Mouse (Mus musculus) liver, embryonic 11.5 days (tissue): ENCODE data around the gene Tgfbi. TPM values are rescaled to one million over a fixed set of nuclear protein-coding genes. Genes with fewer than 3 reads are reported as not detected.

Experiments used
- ATAC-seq: fragments of 200-750 bp; cut with Nextera tagmentation; replicated peaks from 2 replicates; pipeline ENCODE4 v1.8.0; 2017; ENCODE audit warnings: moderate number of reproducible peaks, mild to moderate bottlenecking, moderate TSS enrichment, moderate library complexity; ENCODE audit not compliant: low FRiP score
- DNase-seq: peaks from one replicate; pipeline ENCODE4 v3.0.0-alpha.2; 2017; ENCODE audit warnings: low spot score
- H3K27ac ChIP-seq: fragments of 300-500 bp; sonication (generic); 2 replicates; pipeline ENCODE4 v1.5.1; 2014; ENCODE audit warnings: mild to moderate bottlenecking, low read depth, low read length, control low read depth
- H3K27me3 ChIP-seq: fragments of 300-500 bp; sonication (generic); replicated peaks from 2 replicates; pipeline ENCODE4 v1.6.1; 2014; ENCODE audit warnings: low read length, mixed read lengths; ENCODE audit not compliant: control insufficient read depth, insufficient read depth
- H3K36me3 ChIP-seq: fragments of 300-500 bp; sonication (generic); 2 replicates; pipeline ENCODE4 v1.6.1; 2014; ENCODE audit warnings: mild to moderate bottlenecking, low read length, moderate library complexity, mixed read lengths; ENCODE audit not compliant: control insufficient read depth, insufficient read depth
- H3K4me1 ChIP-seq: fragments of 300-500 bp; sonication (generic); replicated peaks from 2 replicates; pipeline ENCODE4 v1.6.1; 2014; ENCODE audit warnings: low read length, mixed read lengths; ENCODE audit not compliant: control insufficient read depth, insufficient read depth
- H3K4me2 ChIP-seq: fragments of 300-500 bp; sonication (generic); 2 replicates; pipeline ENCODE4 v1.6.1; 2014; ENCODE audit warnings: mild to moderate bottlenecking, control low read depth, moderate library complexity
- H3K4me3 ChIP-seq: fragments of 300-500 bp; sonication (generic); 2 replicates; pipeline ENCODE4 v1.5.1; 2014; ENCODE audit warnings: low read depth, low read length, control low read depth
- H3K9ac ChIP-seq: fragments of 300-500 bp; sonication (generic); 2 replicates; pipeline ENCODE4 v1.6.1; 2014; ENCODE audit warnings: low read depth, low read length, control low read depth
- H3K9me3 ChIP-seq: fragments of 300-500 bp; sonication (generic); 2 replicates; pipeline ENCODE4 v1.6.1; 2016; ENCODE audit warnings: low read length, inconsistent platforms, mixed read lengths; ENCODE audit not compliant: control insufficient read depth
- WGBS: fragments of 180-500 bp; shearing (Covaris S2); extraction: QIAGEN DNeasy Blood & Tissue Kit; methylation state at CpG from one replicate; pipeline ENCODE4 v1.1.7; 2014; 5-methylcytosine and 5-hydroxymethylcytosine counted together
- polyA plus RNA-seq: library from polyadenylated mRNA; unstranded; fragments of >200 nt; fragmentation: Nextera tagmentation; extraction: Ambion mirVana; gene quantifications from 2 replicates; pipeline ENCODE4 v1.2.1, GENCODE M21; 2014

Gene Tgfbi
- polyA plus RNA-seq, result 27.6 and 28.2 TPM in 2 replicates

GRCm38 (mm10) chr13:56609103-56609856 lies at the start of gene Tgfbi:
Gene Tgfbi (plus strand): TSS chr13:56609523.
- Histone ChIP-seq H3K36me3 (no peaks in the 10 kb centered on the region), H3K27ac (no peak within 1 kb of the TSS), H3K4me3 (peak within 1 kb of the TSS; percentile 47), H3K9me3 (no peaks in the 10 kb centered on the region), H3K4me1 (peaks cover 21% of the 10 kb centered on the region), H3K9ac (peak within 1 kb of the TSS; percentile 46), H3K27me3 (peaks cover 19% of the 10 kb centered on the region), H3K4me2 (peak within 1 kb of the TSS; percentile 75)
- ATAC-seq (peak; percentile 60; the same call in 1 of the 2 replicates), DNase-seq (peak; percentile 58)
- WGBS, result 3% methylated on average over 33 of the region's 36 CpGs

- ATAC-seq (no peak), DNase-seq (no peak)
- no peak overlapping the region for H3K4me3 ChIP-seq
- no peaks in the 10 kb centered on the region for H3K9me3 ChIP-seq
- no peak overlapping the region for H3K9ac ChIP-seq
- no peaks in the 10 kb centered on the region for H3K36me3 ChIP-seq
- no peaks in the 10 kb centered on the region for H3K27me3 ChIP-seq
- no peak overlapping the region for H3K4me2 ChIP-seq
- 78% methylated on average over 6 of the region's 6 CpGs for WGBS
- no peak overlapping the region for H3K27ac ChIP-seq
- no peaks in the 10 kb centered on the region for H3K4me1 ChIP-seq
Observed at GRCm38 (mm10) chr13:56559841-56560370, 49.4 kb upstream of the Tgfbi start.

GRCm38 (mm10) chr13:56561129-56561528 lies 48.2 kb upstream of the Tgfbi start:
- no peak for DNase-seq
- ATAC-seq, result no peak
- no peak overlapping the region for H3K4me3 ChIP-seq

GRCm38 (mm10) chr13:56563075-56563474 lies 46.2 kb upstream of the Tgfbi start:
- DNase-seq (no peak), ATAC-seq (no peak)
- Histone ChIP-seq H3K9ac (no peak overlapping the region), H3K27me3 (no peaks in the 10 kb centered on the region), H3K4me1 (no peaks in the 10 kb centered on the region), H3K4me2 (no peak overlapping the region), H3K36me3 (no peaks in the 10 kb centered on the region), H3K4me3 (no peak overlapping the region), H3K27ac (no peak overlapping the region), H3K9me3 (no peaks in the 10 kb centered on the region)
- WGBS, result 23% methylated on average over 6 of the region's 6 CpGs

More at GRCm38 (mm10) chr13:56561129-56561528, 48.2 kb upstream of the Tgfbi start:
- Histone ChIP-seq H3K4me1 (no peaks in the 10 kb centered on the region), H3K9me3 (no peaks in the 10 kb centered on the region), H3K36me3 (no peaks in the 10 kb centered on the region), H3K27ac (no peak overlapping the region), H3K4me2 (no peak overlapping the region), H3K9ac (no peak overlapping the region), H3K27me3 (no peaks in the 10 kb centered on the region)
- WGBS, result 74% methylated on average over 8 of the region's 8 CpGs

- no peak overlapping the region for H3K9ac ChIP-seq
- H3K36me3 ChIP-seq, result no peaks in the 10 kb centered on the region
- ATAC-seq (no peak), DNase-seq (no peak)
- no peaks in the 10 kb centered on the region for H3K4me1 ChIP-seq
- no peaks in the 10 kb centered on the region for H3K27me3 ChIP-seq
- H3K9me3 ChIP-seq, result no peaks in the 10 kb centered on the region
- WGBS, result 81% methylated on average over 10 of the region's 10 CpGs
- no peak overlapping the region for H3K27ac ChIP-seq
- no peak overlapping the region for H3K4me2 ChIP-seq
- no peak overlapping the region for H3K4me3 ChIP-seq
Observed at GRCm38 (mm10) chr13:56566336-56566735, 43.0 kb upstream of the Tgfbi start.

- DNase-seq (no peak), ATAC-seq (no peak)
- no peaks in the 10 kb centered on the region for H3K9me3 ChIP-seq
- no peak overlapping the region for H3K9ac ChIP-seq
- no peaks in the 10 kb centered on the region for H3K27me3 ChIP-seq
- 82% methylated on average over 8 of the region's 8 CpGs for WGBS
- H3K4me2 ChIP-seq, result no peak overlapping the region
- no peaks in the 10 kb centered on the region; the same call in 1 of the 2 replicates for H3K4me1 ChIP-seq
- H3K27ac ChIP-seq, result no peak overlapping the region
- H3K4me3 ChIP-seq, result no peak overlapping the region
- H3K36me3 ChIP-seq, result no peaks in the 10 kb centered on the region
Observed at GRCm38 (mm10) chr13:56571645-56572044, 37.7 kb upstream of the Tgfbi start.

GRCm38 (mm10) chr13:56575074-56575473 lies 34.2 kb upstream of the Tgfbi start:
- ATAC-seq (no peak), DNase-seq (no peak)
- Histone ChIP-seq H3K36me3 (no peaks in the 10 kb centered on the region), H3K27me3 (no peaks in the 10 kb centered on the region), H3K4me2 (no peak overlapping the region), H3K27ac (no peak overlapping the region), H3K4me3 (no peak overlapping the region), H3K4me1 (no peaks in the 10 kb centered on the region; the same call in 1 of the 2 replicates), H3K9ac (no peak overlapping the region), H3K9me3 (no peaks in the 10 kb centered on the region)
- 69% methylated on average over 4 of the region's 4 CpGs for WGBS

GRCm38 (mm10) chr13:56575701-56576321 lies 33.5 kb upstream of the Tgfbi start:
- WGBS, result 48% methylated on average over 12 of the region's 12 CpGs
- Histone ChIP-seq H3K9me3 (no peaks in the 10 kb centered on the region), H3K36me3 (no peaks in the 10 kb centered on the region), H3K4me3 (no peak overlapping the region), H3K27me3 (no peaks in the 10 kb centered on the region), H3K4me2 (no peak overlapping the region), H3K4me1 (no peaks in the 10 kb centered on the region; the same call in 1 of the 2 replicates), H3K9ac (no peak overlapping the region), H3K27ac (no peak overlapping the region)
- ATAC-seq, result no peak
- DNase-seq, result peak; percentile 57
